Mouse (Mus musculus) neutrophil, adult 5-6 weeks (primary cell): ENCODE measurements around the gene Golt1a. TPM values are rescaled to one million over a fixed set of nuclear protein-coding genes. Genes with fewer than 3 reads are reported as not detected.
"Not testable (repeated sequence)": the region's sequence is repeated elsewhere in the genome, so short reads cannot be mapped to it uniquely, and the experiment has no call there.

ENCODE experiments used
- ATAC-seq: fragments of 151-379, 151-347 bp; 2 replicates; pipeline ENCODE4 v1.8.0; 2017; ENCODE audit warnings: mild to moderate bottlenecking, moderate TSS enrichment; ENCODE audit not compliant: insufficient number of reproducible peaks, poor library complexity, low FRiP score, severe bottlenecking; ENCODE audit errors: extremely low read depth
- total RNA-seq: library from RNA; stranded (forward); fragments of 200-1000 nt; gene quantifications from 2 replicates; pipeline ENCODE4 v1.2.3, GENCODE M21; 2017

Gene Golt1a
- total RNA-seq, 1 experiment from 2014 or later: not detected

DNA sequence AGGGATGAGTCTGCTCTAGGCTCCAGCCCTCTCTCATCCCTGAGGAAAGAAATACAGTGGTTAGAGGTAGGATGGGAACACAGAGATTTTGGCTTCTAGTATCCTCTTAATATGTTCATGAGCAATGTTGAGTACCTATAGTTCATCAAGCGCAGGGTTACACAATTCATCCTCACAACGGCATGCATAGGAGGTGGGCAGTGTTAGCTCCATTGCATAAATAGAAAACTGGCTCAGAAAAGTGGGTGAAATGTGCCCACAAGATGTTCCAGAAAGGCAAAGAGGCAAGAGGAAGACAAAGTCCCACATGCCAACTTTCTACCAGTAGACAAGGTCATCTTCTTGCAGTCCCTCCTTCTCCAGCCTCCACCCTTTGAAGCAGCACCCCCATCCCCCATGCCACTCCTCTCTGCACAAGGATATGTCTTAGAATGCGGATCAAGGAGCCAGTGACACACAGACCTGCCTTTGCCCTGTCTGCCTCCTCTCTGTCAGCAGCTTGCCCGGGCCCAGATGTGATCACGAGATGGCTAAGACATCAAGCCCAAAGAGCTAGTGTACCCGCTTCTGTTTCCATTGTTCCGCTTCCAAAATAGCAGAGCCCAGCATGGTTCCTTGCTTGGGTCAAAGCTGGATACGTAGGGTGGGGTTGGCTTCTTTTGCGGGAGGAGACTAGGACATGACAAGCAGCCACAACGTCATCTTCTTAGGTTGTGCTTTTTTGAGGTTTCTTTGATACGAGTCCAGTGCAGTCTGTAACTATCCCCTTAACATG is 23.2 kb downstream of the Golt1a start:
- no peak for ATAC-seq

DNA sequence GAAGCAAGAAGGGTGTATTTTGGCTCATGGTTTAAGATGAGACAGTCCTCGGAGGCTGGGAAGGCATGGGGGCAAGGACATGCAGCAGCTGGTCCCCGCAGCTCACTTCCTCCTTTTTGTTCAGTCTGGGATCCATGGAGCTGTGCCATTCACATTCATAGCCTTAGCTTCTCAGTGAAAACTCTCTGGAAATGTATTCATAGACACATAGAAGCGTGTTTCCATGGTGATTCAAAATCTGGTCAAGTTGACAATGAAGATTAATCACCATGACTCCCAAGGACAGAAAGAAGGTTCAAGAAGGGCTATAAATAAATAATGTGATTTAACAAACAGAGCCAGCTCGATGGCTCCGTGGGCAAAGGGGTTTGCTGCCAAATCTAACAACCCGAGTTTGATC is 24.3 kb downstream of the Golt1a start:
- ATAC-seq: no peak

DNA sequence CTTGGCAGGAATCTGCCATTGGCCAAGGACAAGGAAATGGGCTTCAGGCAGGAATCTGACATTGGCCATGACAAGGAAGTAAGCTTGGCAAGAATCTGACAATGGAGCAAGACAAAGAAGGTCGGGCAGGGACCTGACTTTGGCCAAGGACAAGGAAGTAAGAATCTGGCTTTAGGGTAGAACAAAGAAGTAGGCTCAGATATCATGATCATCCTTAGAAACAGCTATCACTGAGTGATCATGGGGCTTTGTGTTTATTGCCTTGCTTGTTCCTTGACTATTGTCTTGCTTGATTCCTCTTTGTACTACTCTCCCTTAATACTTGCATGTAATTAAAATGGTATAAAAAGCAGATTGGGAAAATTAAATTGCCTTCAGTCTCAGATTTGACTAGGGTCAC is 30.8 kb downstream of the Golt1a start:
- ATAC-seq: not testable (repeated sequence)

DNA sequence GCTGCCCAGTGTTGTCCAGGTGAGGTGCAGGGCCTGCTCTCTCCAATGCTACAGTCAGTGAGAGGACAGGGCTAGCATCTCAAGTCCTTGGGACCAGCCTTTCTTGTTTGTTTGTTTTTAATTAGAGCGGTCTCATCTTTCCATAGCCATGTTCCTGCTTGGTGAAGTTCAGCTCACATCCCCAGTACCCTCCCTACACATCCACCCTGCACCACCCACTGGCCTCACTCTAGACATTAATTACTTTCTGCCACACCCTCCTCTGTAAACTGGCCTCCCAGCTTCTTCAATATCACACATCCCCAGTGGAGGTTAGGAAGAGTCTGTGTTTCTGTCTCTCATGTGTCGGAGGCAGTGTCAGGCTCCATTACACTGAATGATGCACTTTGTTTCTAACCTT is 34.8 kb downstream of the Golt1a start:
- ATAC-seq: no peak

DNA sequence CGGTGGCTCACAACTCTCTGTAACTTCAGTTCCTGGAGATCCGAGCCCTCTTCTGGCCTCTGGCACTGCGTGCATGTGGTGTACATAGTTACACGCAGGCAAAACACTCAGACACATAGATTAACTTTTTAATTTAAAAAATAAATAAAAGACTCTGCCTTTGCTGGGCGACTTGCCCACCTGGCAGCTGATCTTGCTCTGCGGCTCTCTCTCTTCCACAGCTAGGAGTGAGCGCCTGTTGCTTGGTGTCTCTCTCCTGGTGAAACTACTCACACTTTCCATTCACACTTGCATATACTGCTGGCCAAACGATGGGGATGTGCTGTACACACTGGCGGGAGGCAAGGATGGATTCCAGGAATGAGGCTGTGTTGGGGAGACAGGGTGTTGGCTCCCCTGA is 36.9 kb downstream of the Golt1a start:
- no peak for ATAC-seq

DNA sequence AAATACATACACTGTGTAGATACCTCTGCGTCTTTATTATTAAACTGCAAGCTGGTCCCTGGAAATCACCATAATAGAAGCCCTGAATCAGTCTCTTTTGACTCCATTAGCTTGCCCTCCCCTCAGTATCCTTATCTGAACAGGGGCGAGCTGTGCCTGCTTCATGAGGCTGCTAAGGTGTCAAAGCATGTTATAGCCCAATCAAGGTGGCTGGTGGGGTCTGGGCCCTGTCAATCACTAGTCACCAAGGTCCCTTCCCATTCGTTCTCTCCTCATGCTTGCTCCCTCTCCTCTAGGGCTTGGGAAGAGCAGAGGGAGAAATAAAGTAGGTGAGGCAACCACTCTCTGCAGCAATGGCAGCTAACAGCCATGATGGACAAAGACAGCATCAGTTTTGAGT is 37.6 kb downstream of the Golt1a start:
- ATAC-seq: no peak

DNA sequence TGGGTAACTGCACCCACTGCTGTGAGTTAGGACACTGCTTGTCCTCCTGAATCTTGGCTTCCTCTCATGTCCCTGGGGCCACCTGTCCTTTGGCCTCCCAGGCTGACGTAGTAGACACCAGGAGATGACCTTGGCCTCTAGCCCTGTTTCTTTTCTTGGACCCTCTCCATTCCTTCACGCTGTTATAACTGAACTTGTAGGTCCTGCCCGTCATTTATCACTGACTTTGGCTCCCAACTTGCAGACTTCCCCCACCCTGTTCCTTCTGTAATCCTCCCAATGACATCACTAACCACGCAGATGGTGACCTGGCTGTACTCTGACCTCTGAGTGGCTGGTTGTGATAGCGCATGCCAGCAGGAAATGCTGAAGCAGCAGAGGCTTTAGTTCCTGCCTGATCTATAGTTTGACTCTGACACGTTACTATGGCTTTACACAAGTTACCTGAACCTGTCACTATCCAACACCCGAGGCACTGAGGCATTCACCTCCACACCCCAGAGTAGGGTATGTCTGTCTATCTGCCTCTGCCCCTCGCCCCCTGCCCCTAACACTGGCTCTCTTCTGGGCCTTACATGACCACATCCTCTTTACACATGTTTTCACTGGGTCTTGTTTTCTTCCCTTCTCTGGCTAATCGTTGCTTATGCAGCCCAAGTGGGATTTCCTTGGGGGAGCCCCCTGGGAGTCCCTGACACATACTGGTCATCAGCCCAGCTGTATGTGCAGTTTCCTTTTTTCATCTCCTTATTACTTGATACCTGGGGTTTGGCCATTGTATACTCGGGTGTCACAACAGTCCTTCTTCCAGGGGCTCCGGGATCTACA is 38.3 kb downstream of the Golt1a start:
- peak; percentile 69 for ATAC-seq

DNA sequence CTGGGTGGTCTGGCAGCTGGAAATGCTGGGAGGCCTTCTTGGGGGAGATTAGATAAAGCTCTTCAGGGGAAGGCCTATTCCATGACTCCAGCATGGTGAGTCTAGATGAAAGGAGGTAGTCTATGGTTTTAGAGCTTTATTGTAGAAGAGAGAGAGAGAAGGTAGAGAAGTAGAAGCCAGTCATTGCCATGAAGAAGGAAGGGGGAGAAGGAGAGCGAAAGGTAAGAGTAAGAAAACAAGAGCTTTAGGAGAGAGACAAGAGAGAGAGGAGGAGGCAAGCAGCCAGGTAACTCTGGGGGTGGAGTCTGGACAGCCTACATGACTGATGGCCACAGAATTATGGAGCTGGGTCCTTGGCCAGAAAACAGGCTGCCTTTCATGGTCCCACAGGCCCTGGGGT is 40.6 kb downstream of the Golt1a start, which contains the start of gene Ren1:
Gene Ren1 (plus strand): TSS at position 301 of the 400 bp plus-strand sequence.
- no peak for ATAC-seq

DNA sequence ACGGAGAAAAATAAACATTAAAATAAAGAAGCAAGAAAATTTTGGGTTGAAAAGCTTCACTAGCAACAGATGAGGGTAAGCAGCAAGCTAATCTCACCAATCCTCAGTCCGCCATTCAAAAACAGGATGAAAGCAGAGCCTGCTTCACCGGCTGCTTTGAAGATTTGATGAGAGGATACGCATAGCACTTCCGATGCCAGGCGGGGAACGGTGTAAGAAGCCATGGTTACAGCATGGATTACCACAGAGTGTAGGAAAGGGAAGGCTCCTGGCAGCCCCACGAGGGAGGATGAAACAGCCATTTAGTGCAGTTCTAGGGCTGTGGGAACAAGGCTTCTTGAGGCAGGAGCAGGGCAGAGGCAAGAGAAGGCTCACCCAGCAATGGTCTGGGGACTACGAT is 42.2 kb downstream of the Golt1a start:
- ATAC-seq: no peak

DNA sequence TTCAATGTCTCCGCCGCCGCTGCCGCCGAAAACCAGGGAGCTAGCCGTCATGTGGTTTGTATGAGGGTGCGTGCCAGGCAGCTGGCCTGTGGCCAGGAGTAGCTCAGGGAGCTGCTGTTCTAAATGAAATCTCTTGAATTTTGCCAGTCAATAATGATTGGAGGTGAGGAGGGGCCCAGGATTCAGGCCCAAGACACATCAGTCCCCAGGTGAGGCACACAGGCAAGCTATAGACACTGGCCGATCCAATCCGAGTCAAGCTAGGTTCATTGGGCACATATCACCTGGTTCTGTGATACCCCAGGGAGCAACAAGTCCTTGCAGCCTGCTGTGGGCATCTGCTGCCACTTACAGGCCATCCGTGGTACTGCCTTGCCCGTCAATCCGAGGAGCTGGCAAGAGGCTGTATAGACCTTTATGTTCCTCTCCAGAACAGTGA is 43.8 kb downstream of the Golt1a start:
- ATAC-seq: peak; percentile 71

DNA sequence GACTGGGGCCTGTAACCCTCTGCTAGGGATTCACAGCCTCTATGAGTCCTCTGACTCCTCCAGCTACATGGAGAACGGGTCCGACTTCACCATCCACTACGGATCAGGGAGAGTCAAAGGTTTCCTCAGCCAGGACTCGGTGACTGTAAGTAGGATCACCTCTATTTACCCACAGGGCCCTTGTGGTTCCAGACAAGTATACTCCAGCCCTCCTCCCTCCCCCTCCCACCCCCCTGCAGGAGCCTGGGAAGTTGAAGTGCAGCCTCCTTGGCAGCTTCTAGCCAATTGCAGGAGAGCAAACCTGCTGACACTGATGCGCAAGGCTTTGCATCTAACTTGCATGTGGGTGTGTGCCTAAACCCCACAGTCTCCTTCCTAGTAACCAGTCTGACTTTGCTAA is 45.9 kb downstream of the Golt1a start:
- no peak for ATAC-seq

DNA sequence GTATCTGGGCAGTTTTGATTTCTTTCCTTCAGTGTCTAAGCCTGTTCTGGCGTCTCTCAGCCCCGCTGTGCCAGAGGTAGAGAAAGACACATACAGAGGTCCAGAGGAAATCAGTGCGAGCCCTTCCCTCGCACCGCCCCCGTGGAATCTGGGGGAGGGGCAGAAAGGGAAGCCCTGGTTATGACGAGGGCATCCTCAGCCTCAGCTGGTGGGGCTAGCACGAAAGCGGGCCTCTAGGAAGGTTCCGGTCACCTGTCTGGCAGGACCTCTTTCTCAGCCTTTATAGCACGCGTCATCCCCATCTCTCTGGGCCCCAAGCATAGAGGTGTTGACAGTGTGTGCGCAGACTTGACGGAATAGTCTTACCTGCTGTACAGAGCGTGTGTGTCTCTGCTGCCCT is 46.3 kb downstream of the Golt1a start:
- no peak for ATAC-seq

DNA sequence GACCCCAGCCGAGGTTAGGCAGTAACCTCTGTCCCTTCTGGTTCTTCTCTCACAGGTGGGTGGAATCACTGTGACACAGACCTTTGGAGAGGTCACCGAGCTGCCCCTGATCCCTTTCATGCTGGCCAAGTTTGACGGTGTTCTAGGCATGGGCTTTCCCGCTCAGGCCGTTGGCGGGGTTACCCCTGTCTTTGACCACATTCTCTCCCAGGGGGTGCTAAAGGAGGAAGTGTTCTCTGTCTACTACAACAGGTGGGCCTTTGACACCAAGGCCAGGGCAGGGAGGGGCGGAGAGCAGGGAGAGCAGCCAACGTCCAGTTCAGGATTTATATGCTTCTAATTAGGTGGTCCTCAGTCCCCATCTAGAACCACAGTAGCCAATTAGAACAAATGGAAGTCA is 46.7 kb downstream of the Golt1a start:
- peak; percentile 27 for ATAC-seq

DNA sequence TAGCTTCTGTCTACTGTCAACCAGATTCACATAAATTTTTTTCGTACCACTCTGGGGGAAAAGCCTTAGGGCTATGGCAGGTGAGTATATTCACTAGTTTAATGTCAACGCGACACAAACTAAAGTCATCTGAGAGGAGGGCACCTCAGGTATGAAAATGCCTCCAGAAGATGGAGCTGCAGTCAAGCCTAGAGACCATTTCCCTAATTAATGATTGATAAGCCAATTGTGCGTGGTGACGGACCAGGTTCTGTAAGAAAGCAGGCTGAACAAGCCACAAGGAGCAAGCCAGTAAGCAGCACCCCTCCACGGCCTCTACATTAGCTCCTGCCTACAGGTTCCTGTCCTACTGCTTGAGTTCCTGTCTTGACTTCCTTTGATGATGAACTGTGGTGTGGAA is 51.4 kb downstream of the Golt1a start:
- no peak for ATAC-seq

DNA sequence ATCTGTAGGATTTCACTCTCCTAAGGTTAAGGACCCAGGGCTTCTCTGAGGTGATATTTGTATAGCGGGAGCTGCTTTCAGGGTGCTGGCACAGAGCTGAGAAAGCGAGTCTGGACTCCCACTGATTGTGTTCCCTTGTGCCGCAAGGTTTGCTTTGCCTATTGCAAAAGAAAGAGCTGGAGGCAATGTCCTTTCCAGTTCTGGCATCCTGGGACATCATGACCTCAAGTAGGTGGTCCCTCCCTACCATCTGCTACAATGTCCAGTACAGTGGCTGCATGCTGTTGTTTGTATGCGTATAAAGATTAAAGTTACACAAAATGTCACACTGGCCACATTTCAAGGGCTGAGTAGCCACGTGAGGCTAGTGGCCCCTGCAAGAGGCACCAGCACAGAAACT is 52.5 kb downstream of the Golt1a start:
- no peak for ATAC-seq

DNA sequence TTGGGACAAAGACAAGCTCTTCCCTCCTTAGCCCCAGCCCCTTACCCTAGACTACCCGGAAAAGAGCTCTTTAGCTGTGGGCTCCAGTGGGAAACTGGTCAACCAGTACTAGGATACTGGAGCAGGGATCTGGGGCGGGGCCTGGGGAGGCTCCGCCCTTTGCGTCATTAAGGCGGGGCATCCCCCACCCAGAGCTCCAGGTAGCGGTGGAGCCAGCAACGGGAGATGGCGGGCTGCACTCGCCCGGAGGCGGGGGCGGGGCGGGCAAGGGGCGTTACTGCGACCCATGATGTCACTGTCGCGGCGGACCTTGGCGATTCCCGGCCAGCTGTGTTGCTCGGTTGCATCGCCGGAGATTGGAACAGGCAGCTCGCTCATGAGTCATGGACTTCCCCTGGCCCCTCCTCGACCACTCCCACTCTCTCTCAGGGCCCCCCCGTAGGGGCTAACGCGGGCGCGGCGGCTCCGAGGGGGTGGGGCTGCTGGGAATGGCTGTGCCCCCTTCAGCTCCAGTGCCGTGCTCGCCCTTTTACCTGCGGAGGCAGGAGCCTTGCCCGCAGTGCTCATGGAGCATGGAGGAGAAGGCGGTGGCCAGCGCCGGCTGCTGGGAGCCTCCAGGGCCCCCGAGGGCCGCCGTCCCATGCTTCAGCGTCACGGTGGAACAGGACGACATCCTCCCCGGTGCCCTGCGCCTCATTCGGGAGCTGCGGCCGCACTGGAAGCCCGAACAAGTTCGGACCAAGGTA is 53.8 kb downstream of the Golt1a start, which contains the start of gene Etnk2:
Gene Etnk2 (plus strand): TSS at position 297 of the 746 bp plus-strand sequence.
- no peak for ATAC-seq

DNA sequence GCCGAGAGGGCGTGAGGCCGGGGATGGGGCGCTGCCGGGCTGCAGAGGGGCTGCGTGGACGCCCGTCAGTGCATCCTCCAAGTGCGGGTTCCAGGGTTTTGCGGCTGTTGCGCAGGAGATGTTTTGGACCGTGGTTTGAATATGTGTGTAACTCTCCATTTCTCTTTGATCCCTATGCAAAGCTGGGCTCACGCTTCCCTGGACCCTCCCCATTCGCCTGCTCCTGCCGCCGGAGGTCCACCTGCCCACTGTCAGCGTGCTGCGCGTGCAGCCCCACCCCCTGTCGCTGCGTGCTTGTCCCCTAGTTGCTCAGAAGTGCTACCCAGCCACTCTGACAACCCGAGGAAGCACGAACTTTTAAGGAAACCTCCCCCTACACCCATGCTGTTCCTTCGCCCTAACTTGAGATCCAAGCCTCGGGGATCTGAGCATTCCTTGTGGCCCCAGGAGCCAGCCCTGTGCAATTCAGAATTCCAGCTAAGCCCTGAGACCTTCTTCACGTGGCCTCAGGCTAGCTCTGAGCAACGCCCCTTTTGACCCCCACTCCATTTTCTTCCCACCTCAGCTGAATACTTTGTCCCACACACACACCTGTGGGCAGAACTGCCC is 54.5 kb downstream of the Golt1a start:
- no peak for ATAC-seq

DNA sequence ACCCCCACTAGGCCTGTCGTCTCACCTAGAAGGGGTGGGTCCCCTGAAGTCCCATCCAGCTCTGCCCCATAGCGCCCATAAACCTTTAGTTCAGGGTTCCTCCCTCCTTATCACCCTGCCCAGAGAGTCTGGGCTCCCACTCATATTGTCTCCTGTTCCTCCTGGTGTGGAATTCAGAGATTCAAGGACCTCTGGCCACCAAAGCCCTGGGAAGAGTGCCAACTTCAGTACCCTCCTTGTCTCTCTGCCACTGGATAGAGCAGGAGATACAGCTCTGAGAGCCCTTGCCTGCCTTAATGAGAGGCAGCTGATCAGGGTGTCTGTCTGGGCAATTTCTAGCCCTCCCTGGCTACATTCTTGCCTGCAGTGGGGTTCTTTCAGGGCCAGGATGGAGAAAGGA is 55.3 kb downstream of the Golt1a start:
- no peak for ATAC-seq

DNA sequence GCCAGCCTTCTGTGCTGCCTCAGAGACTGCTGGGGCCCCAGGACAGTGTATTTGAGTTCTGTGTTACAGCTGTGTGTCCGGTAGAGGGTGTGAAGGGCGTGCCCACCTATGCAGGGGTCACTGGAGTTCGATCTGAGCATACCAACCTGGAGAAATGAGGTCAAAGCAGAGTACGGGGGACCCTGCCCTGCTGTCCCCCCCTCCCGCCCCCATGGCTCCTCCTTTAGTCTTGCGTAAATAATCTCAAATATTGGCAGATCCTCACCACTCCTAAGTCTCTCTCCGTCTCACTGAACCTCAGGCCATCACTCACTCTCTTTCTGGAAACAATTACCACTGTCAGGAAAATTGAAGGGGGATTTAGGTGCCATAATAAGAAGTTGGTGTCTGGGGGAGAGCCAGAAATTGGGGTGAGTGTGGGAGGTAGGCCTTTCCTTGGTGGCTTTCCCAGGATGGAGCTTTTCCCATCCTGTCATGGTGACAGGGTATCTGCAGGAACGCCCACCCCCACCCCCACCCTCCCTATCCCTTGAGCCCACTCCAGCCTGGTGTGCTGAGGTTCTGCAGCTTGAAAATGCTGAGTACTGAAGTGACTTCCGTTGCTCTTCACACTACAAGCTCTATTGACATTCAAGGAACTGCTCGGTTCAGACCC is 57.5 kb downstream of the Golt1a start:
- no peak for ATAC-seq
